Mouse (Mus musculus) monocyte, adult 2 months (primary cell): ENCODE results near the gene Olfr308.
"Not testable (repeated sequence)": the region's sequence is repeated elsewhere in the genome, so short reads cannot be mapped to it uniquely, and the experiment has no call there.

Experiments used
- DNase-seq, 2 experiments: peaks; one replicate each; pipeline ENCODE4 v3.0.0; 2022; ENCODE audit warnings: low spot score in 2 of 2, low read depth in 1 of 2

The Olfr308 gene

GRCm38 (mm10) chr7:86325530-86325929 lies at the start of gene Olfr308:
TSS of gene Olfr308 (minus strand) at chr7:86325630.
- DNase-seq, result no peak

- DNase-seq, result no peak
Measured at GRCm38 (mm10) chr7:86366828-86367227, 41.4 kb upstream of the Olfr308 start, which contains the start of gene Olfr305. TSS of gene Olfr305 (minus strand) at chr7:86366928.

GRCm38 (mm10) chr7:86346296-86346695 lies 20.9 kb upstream of the Olfr308 start:
- DNase-seq, result not testable (repeated sequence)

- DNase-seq, result no peak
Measured at GRCm38 (mm10) chr7:86344253-86344652, 18.8 kb upstream of the Olfr308 start.

GRCm38 (mm10) chr7:86342881-86343565 lies 17.6 kb upstream of the Olfr308 start:
- DNase-seq, result no peak

GRCm38 (mm10) chr7:86337486-86337885 lies 12.1 kb upstream of the Olfr308 start, which contains the start of gene Olfr307:
TSS of gene Olfr307 (minus strand) at chr7:86337586.
- no peak for DNase-seq

GRCm38 (mm10) chr7:86321323-86321722 lies 4.1 kb downstream of the Olfr308 start:
- DNase-seq, result no peak

GRCm38 (mm10) chr7:86313608-86314007 lies 11.8 kb downstream of the Olfr308 start, which contains the start of gene Olfr309:
TSS of gene Olfr309 (minus strand) at chr7:86313708.
- no peak for DNase-seq

GRCm38 (mm10) chr7:86277072-86277471 lies 48.4 kb downstream of the Olfr308 start, which contains the start of gene Olfr310:
TSS of gene Olfr310 (minus strand) at chr7:86277172.
- no peak for DNase-seq
